Mouse (Mus musculus) E14TG2a.4 (cell line): ENCODE measurements around the gene Gm21983.

Experiments
- CTCF ChIP-seq: conservative IDR thresholded peaks from 2 replicates; pipeline ENCODE4 v1.5.1; 2014; ENCODE audit warnings: low read length
- NANOG ChIP-seq: IDR thresholded peaks from 2 replicates; pipeline ENCODE4 v1.6.1; 2014; ENCODE audit warnings: borderline replicate concordance, low read length, mixed read lengths

DNA sequence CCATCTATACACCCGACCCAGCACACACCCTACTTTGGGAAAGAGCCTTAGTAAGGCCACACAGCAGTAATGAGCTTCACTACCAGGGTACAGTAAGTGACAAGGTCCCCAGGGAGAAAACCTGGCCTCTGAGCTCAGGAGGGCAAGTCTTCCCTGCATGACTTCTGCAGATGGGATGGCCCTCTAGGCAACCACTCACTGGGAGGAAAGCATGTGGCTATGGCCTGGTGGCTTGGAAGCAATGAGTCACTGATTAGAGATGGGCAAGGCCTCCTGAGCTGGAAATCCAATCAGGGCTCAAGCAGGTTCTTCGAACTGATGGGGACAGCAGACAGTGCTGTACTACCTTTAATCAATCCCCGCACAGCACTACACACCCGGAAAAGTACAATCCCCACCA is 19.1 kb downstream of the Gm21983 start:
- TF ChIP-seq CTCF (no peak), NANOG (no peak)
